14 mouse cellular contexts compared by ENCODE assay signal in genomic region chr2:32502843-32503242, GRCm38 (mm10). TPM values are rescaled to one million over a fixed set of nuclear protein-coding genes. Genes with fewer than 3 reads are reported as not detected.
DNase-seq lines count a peak whose midpoint lies in the region; ATAC-seq lines count a peak whose summit lies in the region.
"Had no signal": no experiment of that assay in that cellular context is flagged by ENCODE, and none has a peak within 500 bp of the region (broad histone marks: within the 10 kb centered on the region; RNA-seq: fewer than 3 reads in every experiment).

No protein-coding gene starts in this region.

- ATAC-seq in lung, embryonic 15.5 days (ENCODE audit: borderline replicate concordance, extremely low read depth, low FRiP score, low TSS enrichment): no peak
- no peak for ATAC-seq in stomach, embryonic 15.5 days (ENCODE audit: insufficient read depth, low FRiP score, low read depth)
- ATAC-seq in hindbrain, embryonic 16.5 days: no peak

- no peak overlapping the region for H3K4me2 ChIP-seq in lung, embryonic 15.5 days
- H3K4me2 ChIP-seq in stomach, embryonic 15.5 days: no peak overlapping the region
- no peak overlapping the region for H3K4me2 ChIP-seq in hindbrain, embryonic 16.5 days (ENCODE audit: low read length)
- H3K4me2 ChIP-seq: hindbrain, embryonic 15.5 days; liver, embryonic 11.5 days had no signal

- no peak overlapping the region for H3K4me3 ChIP-seq in lung, embryonic 15.5 days
- H3K4me3 ChIP-seq in stomach, embryonic 15.5 days (replicated peaks): no peak overlapping the region
- no peak overlapping the region for H3K4me3 ChIP-seq in hindbrain, embryonic 16.5 days (ENCODE audit: low read length)
- H3K4me3 ChIP-seq: hindbrain, embryonic 15.5 days had no signal

- H3K9ac ChIP-seq in lung, embryonic 15.5 days: no peak overlapping the region
- H3K9ac ChIP-seq in stomach, embryonic 15.5 days: no peak overlapping the region
- no peak overlapping the region for H3K9ac ChIP-seq in hindbrain, embryonic 16.5 days (ENCODE audit: low read depth, low read length)
- H3K9ac ChIP-seq: hindbrain, embryonic 15.5 days had no signal

- H3K36me3 ChIP-seq in lung, embryonic 15.5 days: no peaks in the 10 kb centered on the region
- H3K36me3 ChIP-seq in stomach, embryonic 15.5 days: no peaks in the 10 kb centered on the region
- no peaks in the 10 kb centered on the region for H3K36me3 ChIP-seq in hindbrain, embryonic 16.5 days (ENCODE audit: control insufficient read depth, insufficient read depth, low read length)
- H3K36me3 ChIP-seq: hindbrain, embryonic 15.5 days had no signal

- no peaks in the 10 kb centered on the region for H3K27me3 ChIP-seq in lung, embryonic 15.5 days
- H3K27me3 ChIP-seq in stomach, embryonic 15.5 days (replicated peaks): no peaks in the 10 kb centered on the region
- H3K27me3 ChIP-seq in hindbrain, embryonic 16.5 days (replicated peaks; ENCODE audit: control insufficient read depth, insufficient read depth, low read length): no peaks in the 10 kb centered on the region
- H3K27me3 ChIP-seq: hindbrain, embryonic 15.5 days had no signal

- H3K27ac ChIP-seq in lung, embryonic 15.5 days: peak overlapping the region; percentile 77
- H3K27ac ChIP-seq in stomach, embryonic 15.5 days: peak overlapping the region; percentile 72
- no peak overlapping the region for H3K27ac ChIP-seq in hindbrain, embryonic 16.5 days (ENCODE audit: low read depth, low read length)
- H3K27ac ChIP-seq: hindbrain, embryonic 15.5 days had no signal

- H3K4me1 ChIP-seq in lung, embryonic 15.5 days: peaks cover 30% of the 10 kb centered on the region
- peaks cover 20% of the 10 kb centered on the region for H3K4me1 ChIP-seq in stomach, embryonic 15.5 days
- H3K4me1 ChIP-seq in hindbrain, embryonic 16.5 days (ENCODE audit: control insufficient read depth, insufficient read depth, low read depth, low read length): no peaks in the 10 kb centered on the region
- H3K4me1 ChIP-seq: hindbrain, embryonic 15.5 days had no signal

- 76% methylated on average over 12 of the region's 12 CpGs for WGBS in lung, embryonic 15.5 days
- WGBS in stomach, embryonic 15.5 days: 70% methylated on average over 12 of the region's 12 CpGs
- WGBS in hindbrain, embryonic 16.5 days: 90% methylated on average over 12 of the region's 12 CpGs

- peaks cover 5% of the 10 kb centered on the region; the same call in 1 of the 2 replicates for H3K9me3 ChIP-seq in lung, embryonic 15.5 days
- H3K9me3 ChIP-seq in stomach, embryonic 15.5 days: no peaks in the 10 kb centered on the region
- peaks cover 4% of the 10 kb centered on the region; the same call in 1 of the 2 replicates for H3K9me3 ChIP-seq in hindbrain, embryonic 16.5 days (ENCODE audit: control insufficient read depth, low read length)
- H3K9me3 ChIP-seq: hindbrain, embryonic 15.5 days had no signal

- no peak for DNase-seq in lung, postnatal 10 days
- peak; percentile 78 for DNase-seq in NIH3T3 (ENCODE audit: low read depth)
- peak; percentile 80 for DNase-seq in fibroblast of lung, adult 2 months (ENCODE audit: low read depth)
- no peak for DNase-seq in layer of hippocampus, adult 9-10 months (ENCODE audit: low spot score)
- DNase-seq: cerebellum, postnatal 25 days; heart, adult 18-20 months; kidney, postnatal 10 days; midbrain, embryonic 14.5 days; right cerebral cortex, adult 18-20 months had no signal

RNA-seq across cellular contexts. Expression of gene Fam102a, which starts 32.3 kb away (rescaled TPM):
- 12.3 and 12.6 TPM in 2 replicates for polyA plus RNA-seq in lung, embryonic 15.5 days (2015; fragmentation: Nextera tagmentation; extraction: Ambion mirVana)
- 11.2 and 13.0 TPM in 2 replicates for polyA plus RNA-seq in stomach, embryonic 15.5 days (2015; fragmentation: Nextera tagmentation; extraction: Ambion mirVana)
- polyA plus RNA-seq in hindbrain, embryonic 16.5 days (2015; fragmentation: Nextera tagmentation; extraction: Ambion mirVana): 7.3 and 7.9 TPM in 2 replicates

RNA-seq across cellular contexts. Expression of gene Slc25a25, which starts 51.6 kb away (rescaled TPM):
- polyA plus RNA-seq in lung, embryonic 15.5 days (2015; fragmentation: Nextera tagmentation; extraction: Ambion mirVana): 19.6 and 21.5 TPM in 2 replicates
- polyA plus RNA-seq in stomach, embryonic 15.5 days (2015; fragmentation: Nextera tagmentation; extraction: Ambion mirVana): 17.6 and 17.9 TPM in 2 replicates
- polyA plus RNA-seq in hindbrain, embryonic 16.5 days (2015; fragmentation: Nextera tagmentation; extraction: Ambion mirVana): 55.0 and 60.6 TPM in 2 replicates

RNA-seq across cellular contexts. Expression of gene Naif1, which starts 52.6 kb away (rescaled TPM):
- polyA plus RNA-seq in lung, embryonic 15.5 days (2015; fragmentation: Nextera tagmentation; extraction: Ambion mirVana): 6.6 and 7.1 TPM in 2 replicates
- 5.1 and 5.4 TPM in 2 replicates for polyA plus RNA-seq in stomach, embryonic 15.5 days (2015; fragmentation: Nextera tagmentation; extraction: Ambion mirVana)
- polyA plus RNA-seq in hindbrain, embryonic 16.5 days (2015; fragmentation: Nextera tagmentation; extraction: Ambion mirVana): 5.1 and 5.2 TPM in 2 replicates

Comparison
In these comparisons a context has a peak if more than half of its experiments do, and no peak if none do; other contexts are left out.
1. DNase-seq: peak in NIH3T3 (single experiment) and fibroblast of lung, adult 2 months (single experiment); none in lung, postnatal 10 days (single experiment) and layer of hippocampus, adult 9-10 months (single experiment).